Mouse (Mus musculus): Measurements from ENCODE around the gene Spdef. TPM values are rescaled to one million over a fixed set of nuclear protein-coding genes. Genes with fewer than 3 reads are reported as not detected.

Spdef gene
- polyA plus RNA-seq, 1 experiment from 2014 or later, result 1.3 TPM

GRCm38 (mm10) chr17:27700812-27701211 is 27.9 kb downstream of the Spdef start:
- Histone ChIP-seq H3K4me1 (replicated peaks) (peaks cover 20% of the 10 kb centered on the region), H3K9ac (replicated peaks) (no peak overlapping the region), H3K4me3 (replicated peaks) (no peak overlapping the region), H3K9me3 (0 out of 2 replicates have a peak, but pooled peaks cover 3% of the 10 kb centered on the region), H3K36me3 (0 out of 2 replicates have a peak, but pooled peaks cover 3% of the 10 kb centered on the region), H3K27ac (no peak overlapping the region), H3K27me3 (peaks cover 14% of the 10 kb centered on the region), H3K4me2 (replicated peaks) (no peak overlapping the region)
- WGBS, result 61% methylated on average over 2 of the region's 2 CpGs
- no peak for ATAC-seq

GRCm38 (mm10) chr17:27699641-27700244 is 29.0 kb downstream of the Spdef start:
- no peak overlapping the region for H3K27ac ChIP-seq
- H3K9me3 ChIP-seq, result 0 out of 2 replicates have a peak, but pooled peaks cover 3% of the 10 kb centered on the region
- H3K36me3 ChIP-seq, result no peaks in the 10 kb centered on the region
- H3K4me2 ChIP-seq (replicated peaks), result no peak overlapping the region
- peaks cover 20% of the 10 kb centered on the region for H3K4me1 ChIP-seq (replicated peaks)
- WGBS, result 89% methylated on average over 17 of the region's 17 CpGs
- H3K9ac ChIP-seq (replicated peaks), result no peak overlapping the region
- H3K27me3 ChIP-seq, result peaks cover 4% of the 10 kb centered on the region; the same call in 1 of the 2 replicates
- no peak for ATAC-seq
- H3K4me3 ChIP-seq (replicated peaks), result no peak overlapping the region

GRCm38 (mm10) chr17:27690993-27691693 is 37.6 kb downstream of the Spdef start:
- no peak overlapping the region for H3K4me2 ChIP-seq (replicated peaks)
- H3K27me3 ChIP-seq, result peaks cover 20% of the 10 kb centered on the region
- 84% methylated on average over 14 of the region's 14 CpGs for WGBS
- no peak for ATAC-seq
- no peaks in the 10 kb centered on the region for H3K9me3 ChIP-seq
- H3K4me1 ChIP-seq (replicated peaks), result peaks cover 7% of the 10 kb centered on the region
- no peak overlapping the region for H3K9ac ChIP-seq (replicated peaks)
- H3K4me3 ChIP-seq (replicated peaks), result no peak overlapping the region
- H3K27ac ChIP-seq, result no peak overlapping the region
- H3K36me3 ChIP-seq, result no peaks in the 10 kb centered on the region

- H3K4me1 ChIP-seq (replicated peaks), result peaks cover 18% of the 10 kb centered on the region
- H3K27me3 ChIP-seq, result peaks cover 43% of the 10 kb centered on the region
- WGBS, result 40% methylated on average over 5 of the region's 5 CpGs
- no peak for ATAC-seq
- no peaks in the 10 kb centered on the region for H3K9me3 ChIP-seq
- peak overlapping the region; percentile 77; the same call in 1 of the 2 replicates for H3K9ac ChIP-seq (replicated peaks)
- peak overlapping the region; percentile 96 for H3K4me2 ChIP-seq (replicated peaks)
- peak overlapping the region; percentile 61 for H3K4me3 ChIP-seq (replicated peaks)
- no peaks in the 10 kb centered on the region for H3K36me3 ChIP-seq
- no peak overlapping the region for H3K27ac ChIP-seq
Observed at GRCm38 (mm10) chr17:27686395-27686794, 42.4 kb downstream of the Spdef start.

GRCm38 (mm10) chr17:27685550-27685913 is 43.2 kb downstream of the Spdef start:
- peak overlapping the region; percentile 61 for H3K4me3 ChIP-seq (replicated peaks)
- peak overlapping the region; percentile 96 for H3K4me2 ChIP-seq (replicated peaks)
- H3K27ac ChIP-seq, result no peak overlapping the region
- H3K9me3 ChIP-seq, result no peaks in the 10 kb centered on the region
- no peaks in the 10 kb centered on the region for H3K36me3 ChIP-seq
- H3K4me1 ChIP-seq (replicated peaks), result peaks cover 18% of the 10 kb centered on the region
- WGBS, result 2% methylated on average over 11 of the region's 11 CpGs
- peaks cover 43% of the 10 kb centered on the region for H3K27me3 ChIP-seq
- peak overlapping the region; percentile 77 for H3K9ac ChIP-seq (replicated peaks)
- peak; percentile 57 for ATAC-seq

GRCm38 (mm10) chr17:27684886-27685549 is 43.7 kb downstream of the Spdef start:
- Histone ChIP-seq H3K4me1 (replicated peaks) (peaks cover 21% of the 10 kb centered on the region), H3K4me2 (replicated peaks) (peak overlapping the region; percentile 96), H3K9me3 (no peaks in the 10 kb centered on the region), H3K9ac (replicated peaks) (peak overlapping the region; percentile 77), H3K27ac (no peak overlapping the region), H3K4me3 (replicated peaks) (peak overlapping the region; percentile 61), H3K27me3 (peaks cover 43% of the 10 kb centered on the region), H3K36me3 (no peaks in the 10 kb centered on the region)
- under 1% methylated on average over 48 of the region's 53 CpGs for WGBS
- ATAC-seq, result peak; percentile 71

GRCm38 (mm10) chr17:27678924-27679813 is 49.6 kb downstream of the Spdef start:
- peak; percentile 72 for ATAC-seq
- H3K4me2 ChIP-seq (replicated peaks), result no peak overlapping the region
- no peak overlapping the region for H3K9ac ChIP-seq (replicated peaks)
- no peaks in the 10 kb centered on the region for H3K9me3 ChIP-seq
- 40% methylated on average over 11 of the region's 11 CpGs for WGBS
- H3K36me3 ChIP-seq, result no peaks in the 10 kb centered on the region
- peaks cover 13% of the 10 kb centered on the region; the same call in 1 of the 2 replicates for H3K27me3 ChIP-seq
- peaks cover 28% of the 10 kb centered on the region for H3K4me1 ChIP-seq (replicated peaks)
- no peak overlapping the region for H3K4me3 ChIP-seq (replicated peaks)
- H3K27ac ChIP-seq, result peak overlapping the region; percentile 74

GRCm38 (mm10) chr17:27677756-27678155 is 51.0 kb downstream of the Spdef start:
- WGBS, result 80% methylated on average over 5 of the region's 5 CpGs
- ATAC-seq, result no peak
- Histone ChIP-seq H3K9me3 (no peaks in the 10 kb centered on the region), H3K4me2 (replicated peaks) (no peak overlapping the region), H3K36me3 (no peaks in the 10 kb centered on the region), H3K27ac (peak overlapping the region; percentile 74; the same call in 1 of the 2 replicates), H3K4me3 (replicated peaks) (no peak overlapping the region), H3K27me3 (0 out of 2 replicates have a peak, but pooled peaks cover 1% of the 10 kb centered on the region), H3K9ac (replicated peaks) (no peak overlapping the region), H3K4me1 (replicated peaks) (peaks cover 28% of the 10 kb centered on the region)

- ATAC-seq, result no peak
- WGBS, result 51% methylated on average over 7 of the region's 7 CpGs
- H3K27ac ChIP-seq, result 0 out of 2 replicates have a peak overlapping the region, but pooled peaks have one; percentile 7
Observed at GRCm38 (mm10) chr17:27676270-27676669, 52.5 kb downstream of the Spdef start.

GRCm38 (mm10) chr17:27675453-27675852 is 53.3 kb downstream of the Spdef start:
- H3K4me2 ChIP-seq (replicated peaks), result no peak overlapping the region
- H3K9ac ChIP-seq (replicated peaks), result no peak overlapping the region
- 72% methylated on average over 9 of the region's 9 CpGs for WGBS
- H3K4me1 ChIP-seq (replicated peaks), result peaks cover 28% of the 10 kb centered on the region
- no peak for ATAC-seq
- no peak overlapping the region for H3K27ac ChIP-seq
- no peaks in the 10 kb centered on the region for H3K9me3 ChIP-seq
- no peaks in the 10 kb centered on the region for H3K36me3 ChIP-seq
- no peaks in the 10 kb centered on the region for H3K27me3 ChIP-seq
- H3K4me3 ChIP-seq (replicated peaks), result no peak overlapping the region

More at GRCm38 (mm10) chr17:27676270-27676669, 52.5 kb downstream of the Spdef start:
- H3K4me3 ChIP-seq (replicated peaks), result no peak overlapping the region
- H3K4me2 ChIP-seq (replicated peaks), result no peak overlapping the region
- no peaks in the 10 kb centered on the region for H3K36me3 ChIP-seq
- no peaks in the 10 kb centered on the region for H3K27me3 ChIP-seq
- H3K4me1 ChIP-seq (replicated peaks), result peaks cover 28% of the 10 kb centered on the region
- no peaks in the 10 kb centered on the region for H3K9me3 ChIP-seq
- no peak overlapping the region for H3K9ac ChIP-seq (replicated peaks)

- Histone ChIP-seq H3K4me1 (replicated peaks) (peaks cover 14% of the 10 kb centered on the region), H3K27me3 (no peaks in the 10 kb centered on the region), H3K36me3 (no peaks in the 10 kb centered on the region), H3K9ac (replicated peaks) (no peak overlapping the region), H3K9me3 (no peaks in the 10 kb centered on the region), H3K4me3 (replicated peaks) (no peak overlapping the region), H3K27ac (no peak overlapping the region), H3K4me2 (replicated peaks) (no peak overlapping the region)
- WGBS, result 74% methylated on average over 7 of the region's 7 CpGs
- ATAC-seq, result no peak
Observed at GRCm38 (mm10) chr17:27673945-27674344, 54.8 kb downstream of the Spdef start.
